Mouse (Mus musculus) testis, adult 2 months (tissue): ENCODE measurements around the gene Plxna4.

Source experiments
- CTCF ChIP-seq: fragments of 200-500 bp; IDR thresholded peaks from 2 replicates; pipeline ENCODE4 v1.5.1; 2012; ENCODE audit warnings: low read depth, mild to moderate bottlenecking, inconsistent platforms, low read length, moderate library complexity; ENCODE audit not compliant: control insufficient read depth, insufficient read depth, insufficient replicate concordance
- POLR2A ChIP-seq: fragments of 200-500 bp; IDR thresholded peaks from 2 replicates; pipeline ENCODE4 v1.6.1; 2012; ENCODE audit warnings: low read depth, mild to moderate bottlenecking, inconsistent platforms, low read length, moderate library complexity; ENCODE audit not compliant: control insufficient read depth

GRCm38 (mm10) chr6:32384423-32384822 is 203.6 kb downstream of the Plxna4 start:
- TF ChIP-seq CTCF = no peak
- no peak for TF ChIP-seq POLR2A
